Mouse (Mus musculus) adipocyte (in vitro differentiated cells): Measurements from ENCODE around the gene Mamld1.
A peak's percentile ranks its signal among the peaks of the same experiment; 100 is the strongest.

ENCODE experiments used
- DNase-seq: peaks from one replicate; pipeline ENCODE4 v3.0.0-alpha.2; 2016; ENCODE audit warnings: low spot score

Gene Mamld1

DNA sequence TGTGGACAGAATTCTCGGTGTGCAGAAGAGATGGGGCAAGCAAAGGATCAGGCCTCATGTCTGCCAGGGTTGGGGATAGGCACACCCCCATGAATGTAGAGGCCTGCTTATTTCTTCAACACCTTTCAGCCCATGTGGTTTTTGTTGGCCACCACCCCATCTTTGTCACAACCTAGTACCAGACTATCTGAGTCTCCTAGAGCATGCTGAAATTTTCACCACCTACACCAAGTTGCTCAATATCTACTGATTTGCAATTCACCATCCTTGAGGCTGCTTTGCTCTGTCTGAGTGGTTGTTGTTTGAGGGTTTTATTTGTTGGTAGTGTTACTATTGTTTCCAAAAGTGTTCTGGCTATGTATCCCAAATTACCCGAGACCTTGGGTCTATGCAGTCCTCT is 91.3 kb downstream of the Mamld1 start:
- DNase-seq: no peak

DNA sequence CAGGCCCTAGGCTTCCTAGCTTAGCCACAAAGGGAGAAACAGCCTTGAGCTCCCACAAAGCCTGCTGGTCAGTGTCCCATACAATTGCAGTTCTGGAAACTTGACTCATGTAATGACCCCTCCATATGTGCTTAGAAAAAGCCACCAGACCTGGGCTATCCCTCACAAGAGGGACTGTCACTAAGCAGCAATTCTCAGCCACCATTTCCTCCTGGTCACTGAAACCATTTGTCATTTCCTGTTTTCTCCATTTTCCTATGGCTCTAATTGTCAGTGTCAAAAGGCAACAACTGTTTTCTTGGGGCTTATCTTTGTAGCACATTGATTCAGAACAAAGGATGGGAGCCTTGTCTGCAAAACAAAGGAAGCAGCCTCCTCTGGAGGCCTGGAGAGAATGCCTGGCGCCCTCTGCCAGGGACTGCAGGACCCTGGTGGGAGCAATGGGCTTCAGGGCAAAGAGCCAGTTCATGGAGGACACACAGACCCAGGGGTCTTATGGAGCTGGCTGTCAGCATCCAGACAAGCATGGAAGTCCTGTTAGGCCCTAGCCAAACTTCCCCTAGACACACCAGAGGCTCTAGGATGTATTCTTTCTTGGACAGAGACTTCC is 99.5 kb downstream of the Mamld1 start:
- no peak for DNase-seq

DNA sequence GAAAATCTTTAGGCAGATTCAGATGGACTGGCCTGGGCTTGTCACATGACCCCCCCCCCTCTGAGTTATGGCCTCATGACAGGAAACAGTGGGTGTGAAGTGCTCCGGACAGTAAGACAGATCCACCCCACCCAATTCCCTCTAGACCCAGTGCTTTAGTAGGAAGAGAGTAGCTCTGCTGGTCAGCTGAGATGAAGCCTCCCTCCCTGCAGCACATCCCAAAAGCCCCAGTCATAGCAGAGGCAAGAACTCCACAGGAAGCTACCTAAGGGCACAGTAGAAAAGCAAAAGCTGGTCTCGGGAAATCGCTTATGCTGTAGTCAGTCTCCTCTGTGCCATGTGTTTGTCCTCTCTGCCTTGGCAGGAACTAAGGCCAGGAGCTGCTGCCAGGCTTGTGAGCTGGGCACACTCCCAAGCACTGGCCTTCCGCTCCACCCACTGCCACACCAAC is 100.5 kb downstream of the Mamld1 start:
- DNase-seq: peak; percentile 87

DNA sequence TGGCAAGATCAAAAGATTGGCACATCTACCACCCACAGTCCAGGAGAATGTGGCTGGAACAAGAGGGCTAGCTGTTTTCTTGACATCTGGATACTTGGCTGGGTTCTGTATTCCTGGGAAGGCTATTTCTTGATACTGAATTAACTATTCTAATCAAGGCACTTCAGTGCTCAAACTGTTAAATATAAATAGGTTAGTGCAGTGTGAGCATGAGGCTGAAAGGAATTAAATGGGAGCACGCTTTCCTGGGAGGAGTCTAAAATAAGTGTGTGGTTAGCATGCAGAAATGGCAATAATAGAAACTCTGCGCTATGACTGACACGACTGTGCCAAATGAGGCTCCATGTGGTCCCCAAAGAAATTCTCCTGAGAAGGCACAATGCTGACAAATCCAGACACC is 131.5 kb downstream of the Mamld1 start:
- DNase-seq: no peak

DNA sequence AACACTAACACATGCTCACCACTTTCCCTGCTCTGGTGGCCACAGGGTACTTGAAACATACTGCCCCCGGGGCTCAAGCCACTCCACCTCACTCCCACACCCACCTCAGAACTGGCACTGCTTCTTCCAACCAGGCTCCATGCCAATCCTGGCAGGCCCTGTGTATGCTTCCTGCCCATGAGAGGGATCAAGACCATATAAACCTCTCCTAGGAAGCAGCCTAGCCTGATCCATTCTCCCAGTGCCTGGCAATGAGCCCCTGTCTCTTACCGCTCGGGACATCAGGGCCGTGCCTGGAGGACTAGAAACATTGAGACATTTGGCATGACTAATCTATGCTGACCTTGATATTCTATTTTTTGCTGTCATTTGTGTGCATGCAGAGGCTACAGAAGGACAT is 133.6 kb downstream of the Mamld1 start:
- DNase-seq: peak; percentile 55

DNA sequence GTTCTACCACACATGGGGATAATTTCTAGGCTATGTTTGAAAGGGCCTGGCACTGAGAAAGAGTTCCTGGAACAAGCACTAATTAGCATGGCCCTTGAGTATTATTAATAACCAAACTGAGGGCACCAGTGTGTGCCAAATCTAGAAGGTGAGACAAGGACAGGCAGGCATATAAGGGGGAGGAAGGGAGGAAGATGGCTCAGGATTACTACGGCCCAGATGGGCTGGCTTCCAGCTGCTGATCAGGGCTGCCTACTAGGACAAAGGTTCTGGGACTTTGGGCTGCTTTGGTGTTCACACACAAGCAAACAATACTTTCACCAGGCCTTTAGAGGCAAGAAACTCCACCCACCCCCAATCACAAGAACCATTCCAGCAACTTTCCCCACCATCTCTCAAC is 136.3 kb downstream of the Mamld1 start:
- peak; percentile 66 for DNase-seq

DNA sequence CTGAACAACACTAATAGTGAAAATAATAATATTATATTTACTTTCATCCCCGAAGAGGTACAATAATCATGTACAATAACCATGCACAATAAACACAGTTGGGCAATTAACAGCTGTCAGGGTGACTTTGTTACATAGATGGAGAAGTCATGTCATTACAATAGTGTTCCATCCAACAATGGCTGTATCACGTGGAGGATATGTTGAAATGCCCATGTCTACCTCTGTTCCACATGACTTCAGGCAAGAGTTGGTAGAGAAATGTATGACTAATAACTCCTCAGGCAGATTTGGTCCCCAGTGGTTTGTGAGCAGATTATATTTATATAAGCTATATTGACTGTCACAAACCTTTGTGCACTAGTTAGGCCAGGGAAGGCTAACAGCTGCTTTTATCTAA is 154.7 kb downstream of the Mamld1 start:
- DNase-seq: no peak
